Mouse (Mus musculus) bone marrow macrophage, adult 2 months (primary cell): Measurements from ENCODE around the gene Zfp704.

Experiments
- CTCF ChIP-seq: IDR thresholded peaks from 2 replicates; pipeline ENCODE4 v1.5.1; 2012; ENCODE audit warnings: low read depth, mild to moderate bottlenecking, low read length, moderate library complexity
- POLR2A ChIP-seq: IDR thresholded peaks from 2 replicates; pipeline ENCODE4 v1.6.1; 2012; ENCODE audit warnings: mild to moderate bottlenecking, low read depth, low read length, borderline replicate concordance

GRCm38 (mm10) chr3:9400886-9401221 is 209.0 kb downstream of the Zfp704 start:
- TF ChIP-seq CTCF: no peak
- TF ChIP-seq POLR2A: no peak
